Mouse (Mus musculus) intestine, postnatal 0 days (tissue): ENCODE measurements around the gene Fabp6. TPM values are rescaled to one million over a fixed set of nuclear protein-coding genes. Genes with fewer than 3 reads are reported as not detected.

Experiments used
- ATAC-seq: fragments of 200-750 bp; cut with Nextera tagmentation; 2 replicates; pipeline ENCODE4 v1.8.0; 2017; ENCODE audit warnings: mild to moderate bottlenecking, moderate TSS enrichment, moderate library complexity
- H3K27ac ChIP-seq: fragments of 300-500 bp; sonication (generic); 2 replicates; pipeline ENCODE4 v1.5.1; 2014; ENCODE audit warnings: mild to moderate bottlenecking, low read depth, low read length, moderate library complexity
- H3K27me3 ChIP-seq: fragments of 300-500 bp; sonication (generic); replicated peaks from 2 replicates; pipeline ENCODE4 v1.6.1; 2014; ENCODE audit warnings: low read length, mixed read lengths; ENCODE audit not compliant: control insufficient read depth, insufficient read depth
- H3K36me3 ChIP-seq: fragments of 300-500 bp; sonication (generic); 2 replicates; pipeline ENCODE4 v1.6.1; 2014; ENCODE audit warnings: mild to moderate bottlenecking, moderate library complexity; ENCODE audit not compliant: control insufficient read depth, insufficient read depth
- H3K4me1 ChIP-seq: fragments of 300-500 bp; sonication (generic); replicated peaks from 2 replicates; pipeline ENCODE4 v1.6.1; 2014; ENCODE audit warnings: antibody characterized with exemption, low read length, mixed read lengths; ENCODE audit not compliant: control insufficient read depth, insufficient read depth
- H3K4me2 ChIP-seq: fragments of 300-500 bp; sonication (generic); replicated peaks from 2 replicates; pipeline ENCODE4 v1.6.1; 2014; ENCODE audit warnings: low read depth, mild to moderate bottlenecking, moderate library complexity
- H3K4me3 ChIP-seq: fragments of 300-500 bp; sonication (generic); 2 replicates; pipeline ENCODE4 v1.5.1; 2014; ENCODE audit warnings: low read depth, low read length
- H3K9ac ChIP-seq: fragments of 300-500 bp; sonication (generic); 2 replicates; pipeline ENCODE4 v1.6.1; 2014; ENCODE audit warnings: mild to moderate bottlenecking, low read depth, low read length
- H3K9me3 ChIP-seq: fragments of 300-500 bp; sonication (generic); 2 replicates; pipeline ENCODE4 v1.6.1; 2016; ENCODE audit warnings: mixed run types; ENCODE audit not compliant: control insufficient read depth
- CTCF ChIP-seq: sonication (generic); IDR thresholded peaks from 2 replicates; pipeline ENCODE4 v1.5.1; 2016; ENCODE audit warnings: low read depth, mild to moderate bottlenecking, control low read depth, antibody characterized with exemption, moderate library complexity
- WGBS: fragments of 180-500 bp; shearing (Covaris S2); extraction: QIAGEN DNeasy Blood & Tissue Kit; methylation state at CpG from one replicate; pipeline ENCODE4 v1.1.7; 2014; 5-methylcytosine and 5-hydroxymethylcytosine counted together
- polyA plus RNA-seq: library from polyadenylated mRNA; unstranded; fragments of >200 nt; fragmentation: Nextera tagmentation; extraction: Ambion mirVana; gene quantifications from 2 replicates; pipeline ENCODE4 v1.2.1, GENCODE M21; 2015

Fabp6 gene
- 88.4 and 127 TPM in 2 replicates for polyA plus RNA-seq

DNA sequence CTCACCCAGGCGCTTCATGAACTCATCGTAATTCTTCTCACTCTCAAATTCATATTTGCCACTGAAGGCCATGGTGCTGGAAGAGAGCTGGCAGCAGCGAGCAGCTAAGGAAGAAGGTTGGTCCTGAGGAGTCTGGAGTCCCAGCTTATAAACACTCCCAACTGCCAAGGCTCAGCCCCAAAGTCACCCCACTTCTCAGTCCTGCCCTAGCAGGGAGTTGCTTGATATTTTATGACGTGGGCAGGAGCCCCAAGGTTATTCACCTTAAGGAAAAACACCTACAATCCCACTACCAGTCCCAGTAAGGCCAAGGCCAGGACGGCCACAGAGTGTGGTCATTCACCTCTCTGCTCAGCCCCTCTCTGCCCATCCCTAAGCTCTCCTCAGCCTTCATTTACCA, at the start of gene Fabp6:
Gene Fabp6, minus strand, starts transcription at position 101 of the 400 bp plus-strand sequence.
- H3K4me2 ChIP-seq = no peak within 1 kb of the TSS
- no peak within 1 kb of the TSS for H3K27ac ChIP-seq
- TF ChIP-seq CTCF = no peak
- H3K9ac ChIP-seq = no peak within 1 kb of the TSS
- H3K4me1 ChIP-seq = no peaks in the 10 kb centered on the region
- no peaks in the 10 kb centered on the region for H3K36me3 ChIP-seq
- no peaks in the 10 kb centered on the region for H3K27me3 ChIP-seq
- no peak within 1 kb of the TSS for H3K4me3 ChIP-seq
- ATAC-seq = no peak
- H3K9me3 ChIP-seq = no peaks in the 10 kb centered on the region
- 72% methylated on average over 5 of the region's 5 CpGs for WGBS

DNA sequence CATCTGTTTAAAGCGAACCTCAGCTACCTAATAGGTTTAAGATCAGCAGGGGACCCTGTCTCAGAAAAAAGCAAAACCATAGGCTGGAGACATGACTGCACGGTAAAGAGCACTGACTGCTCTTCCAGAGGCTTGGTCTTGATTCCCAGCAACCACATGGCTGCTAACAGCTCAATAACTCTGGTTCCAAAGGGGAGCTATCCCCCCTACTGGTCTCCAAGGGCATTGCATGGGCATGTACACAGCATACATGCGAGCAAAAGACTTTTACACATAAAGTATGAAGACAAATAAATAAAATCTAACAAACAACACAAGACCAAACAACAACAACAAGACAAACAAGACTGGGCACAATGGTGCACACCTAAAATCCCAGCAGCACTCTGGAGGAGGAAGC, 43.9 kb upstream of the Fabp6 start:
- Histone ChIP-seq H3K27me3 (no peaks in the 10 kb centered on the region), H3K4me3 (no peak overlapping the region), H3K9me3 (no peaks in the 10 kb centered on the region), H3K36me3 (no peaks in the 10 kb centered on the region), H3K4me2 (no peak overlapping the region), H3K9ac (no peak overlapping the region), H3K27ac (no peak overlapping the region), H3K4me1 (no peaks in the 10 kb centered on the region)
- WGBS = 94% methylated on average over 3 of the region's 3 CpGs
- TF ChIP-seq CTCF = peak; percentile 49
- ATAC-seq = no peak

DNA sequence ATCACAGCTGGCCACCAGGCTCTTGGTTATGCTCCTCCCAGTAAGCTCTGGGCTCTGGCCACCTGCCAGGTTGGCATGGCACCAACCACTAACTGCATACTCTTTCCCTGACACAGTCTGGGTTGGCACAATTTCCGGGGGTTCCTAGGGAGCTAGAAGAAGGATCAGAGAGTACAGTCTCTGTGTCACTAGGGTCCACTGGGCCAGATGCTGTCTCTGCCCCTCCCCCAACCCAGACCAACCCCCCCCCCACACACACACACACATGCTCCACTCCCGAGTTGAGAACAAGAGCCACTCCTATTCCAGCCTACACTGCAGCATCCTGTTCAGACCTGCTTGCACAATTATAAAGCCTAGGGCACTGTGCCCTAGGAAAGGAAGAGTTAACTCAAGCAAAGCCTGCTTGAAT, 41.8 kb upstream of the Fabp6 start:
- Histone ChIP-seq H3K9me3 (no peaks in the 10 kb centered on the region), H3K27me3 (no peaks in the 10 kb centered on the region)

DNA sequence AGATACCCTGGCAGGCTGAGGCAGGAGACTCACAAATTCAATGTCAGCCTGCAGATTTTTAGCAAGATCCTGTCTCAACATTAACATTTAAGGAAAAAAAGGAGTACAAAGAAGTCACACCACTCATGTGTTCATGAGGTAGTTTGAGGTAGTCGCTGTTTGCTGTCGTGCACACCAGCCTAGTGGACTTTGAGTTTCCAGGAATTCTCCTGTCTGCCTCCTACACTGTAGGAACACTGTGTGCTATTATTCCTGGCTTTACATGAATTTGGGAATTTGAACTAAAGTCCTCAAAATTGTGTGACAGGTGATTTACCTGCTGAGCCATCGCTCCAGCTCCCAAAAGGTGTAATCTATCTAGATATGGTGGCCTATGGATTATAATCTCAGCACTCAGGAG, 37.1 kb upstream of the Fabp6 start:
- H3K36me3 ChIP-seq = no peaks in the 10 kb centered on the region
- H3K27ac ChIP-seq = no peak overlapping the region
- TF ChIP-seq CTCF = no peak
- ATAC-seq = no peak
- WGBS = 81% methylated on average over 3 of the region's 3 CpGs
- no peaks in the 10 kb centered on the region for H3K4me1 ChIP-seq
- H3K9me3 ChIP-seq = no peaks in the 10 kb centered on the region
- no peak overlapping the region for H3K4me3 ChIP-seq
- H3K9ac ChIP-seq = no peak overlapping the region
- H3K27me3 ChIP-seq = no peaks in the 10 kb centered on the region
- no peak overlapping the region for H3K4me2 ChIP-seq

More for the DNA sequence above, 41.8 kb upstream of the Fabp6 start:
- Histone ChIP-seq H3K9ac (no peak overlapping the region), H3K4me2 (no peak overlapping the region), H3K4me1 (no peaks in the 10 kb centered on the region), H3K36me3 (no peaks in the 10 kb centered on the region), H3K4me3 (no peak overlapping the region), H3K27ac (no peak overlapping the region)
- no peak for TF ChIP-seq CTCF
- peak; percentile 84 for ATAC-seq
- 22% methylated on average over 2 of the region's 2 CpGs for WGBS

DNA sequence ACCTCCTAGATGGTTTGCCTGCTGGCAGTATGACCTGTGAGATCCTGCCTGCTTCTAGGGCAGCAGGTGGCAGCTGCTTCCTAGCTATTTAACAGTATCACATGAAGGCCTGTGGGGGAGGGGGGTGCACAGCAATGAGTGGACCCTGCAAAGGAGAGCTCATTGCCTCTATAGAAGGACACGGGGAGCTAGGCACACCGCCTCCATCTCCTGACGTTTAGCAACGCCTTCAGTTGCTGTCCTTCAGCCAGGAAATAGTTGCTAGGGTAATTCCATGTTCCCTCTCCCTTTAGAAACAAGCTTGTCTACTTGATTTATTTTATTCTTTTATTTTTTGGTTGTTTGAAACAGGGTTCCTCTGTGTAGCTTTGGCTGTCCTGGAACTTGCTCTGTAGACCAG, 35.4 kb upstream of the Fabp6 start:
- 71% methylated on average over 4 of the region's 4 CpGs for WGBS
- ATAC-seq = no peak
- no peak for TF ChIP-seq CTCF

DNA sequence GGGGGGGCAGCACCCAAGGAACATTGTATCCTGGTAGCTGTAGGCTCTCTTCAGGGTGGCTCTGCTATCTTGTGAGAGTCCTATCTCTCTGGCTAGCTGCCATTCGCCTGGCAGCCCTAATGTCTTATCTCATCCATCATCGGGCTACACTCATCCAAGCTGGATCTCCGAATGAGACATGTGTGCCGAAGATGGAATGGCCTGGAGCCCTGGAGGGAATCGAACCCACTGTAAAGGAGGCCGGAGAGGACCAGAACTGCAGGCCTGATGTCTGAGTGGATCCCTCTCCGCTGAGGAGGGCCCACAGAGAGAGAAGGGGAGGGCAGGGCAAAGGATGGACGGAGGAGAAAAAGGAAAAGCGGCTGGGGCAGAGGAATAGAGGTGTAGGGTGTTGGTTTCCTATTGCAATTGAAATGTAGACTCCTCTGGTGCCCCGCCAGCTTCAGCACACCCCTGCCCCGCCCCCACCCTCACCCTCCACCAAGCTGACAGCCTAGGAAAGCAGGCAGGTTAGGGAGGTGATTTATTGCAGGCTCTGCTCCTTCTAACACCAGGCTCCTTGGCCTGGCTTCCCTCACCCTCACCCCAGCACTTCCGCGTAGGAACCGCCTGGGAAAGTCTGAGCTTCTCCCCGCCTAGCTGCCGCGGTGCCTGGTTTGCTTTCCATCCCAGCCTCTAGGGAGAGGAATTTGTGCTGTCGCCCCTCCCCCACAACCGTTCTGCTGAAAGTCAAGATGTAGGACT, 32.5 kb upstream of the Fabp6 start:
- peak; percentile 75 for ATAC-seq
- H3K9me3 ChIP-seq = no peaks in the 10 kb centered on the region
- H3K9ac ChIP-seq = no peak overlapping the region; the same call in 1 of the 2 replicates
- no peaks in the 10 kb centered on the region for H3K27me3 ChIP-seq
- H3K4me2 ChIP-seq = peak overlapping the region; percentile 46
- WGBS = 13% methylated on average over 19 of the region's 19 CpGs
- peak; percentile 43; the same call in 1 of the 2 replicates for TF ChIP-seq CTCF
- H3K4me1 ChIP-seq = peaks cover 5% of the 10 kb centered on the region; the same call in 1 of the 2 replicates
- no peak overlapping the region; the same call in 1 of the 2 replicates for H3K27ac ChIP-seq
- H3K4me3 ChIP-seq = no peak overlapping the region
- no peaks in the 10 kb centered on the region for H3K36me3 ChIP-seq

More for the DNA sequence above, 35.4 kb upstream of the Fabp6 start:
- H3K36me3 ChIP-seq = no peaks in the 10 kb centered on the region
- no peak overlapping the region for H3K27ac ChIP-seq
- H3K4me2 ChIP-seq = no peak overlapping the region
- no peak overlapping the region for H3K9ac ChIP-seq
- H3K4me1 ChIP-seq = peaks cover 5% of the 10 kb centered on the region; the same call in 1 of the 2 replicates
- H3K27me3 ChIP-seq = no peaks in the 10 kb centered on the region
- no peaks in the 10 kb centered on the region for H3K9me3 ChIP-seq
- H3K4me3 ChIP-seq = no peak overlapping the region
